Mouse (Mus musculus) small intestine, adult 2 months (tissue): ENCODE results near the gene Trim8.

Experiments
- CTCF ChIP-seq: fragments of 200-500 bp; IDR thresholded peaks from 2 replicates; pipeline ENCODE4 v1.5.1; 2012; ENCODE audit warnings: low read depth, mild to moderate bottlenecking, control low read depth, inconsistent platforms, low read length, moderate library complexity, mixed read lengths; ENCODE audit not compliant: insufficient replicate concordance, insufficient read length; ENCODE audit errors: extremely low read depth
- POLR2A ChIP-seq: fragments of 200-500 bp; IDR thresholded peaks from 2 replicates; pipeline ENCODE4 v1.6.1; 2012; ENCODE audit warnings: low read depth, mild to moderate bottlenecking, control low read depth, inconsistent platforms, low read length, moderate library complexity

- TF ChIP-seq CTCF (peak; percentile 26; the same call in 1 of the 2 replicates), POLR2A (no peak)
Measured at GRCm38 (mm10) chr19:46538213-46538612, 36.7 kb downstream of the Trim8 start.
